Mouse (Mus musculus): ENCODE data around the gene Osbpl7. TPM values are rescaled to one million over a fixed set of nuclear protein-coding genes. Genes with fewer than 3 reads are reported as not detected.
A peak's percentile ranks its signal among the peaks of the same experiment; 100 is the strongest.

The Osbpl7 gene
- polyA plus RNA-seq, 1 experiment from 2014 or later: 5.0 TPM

DNA sequence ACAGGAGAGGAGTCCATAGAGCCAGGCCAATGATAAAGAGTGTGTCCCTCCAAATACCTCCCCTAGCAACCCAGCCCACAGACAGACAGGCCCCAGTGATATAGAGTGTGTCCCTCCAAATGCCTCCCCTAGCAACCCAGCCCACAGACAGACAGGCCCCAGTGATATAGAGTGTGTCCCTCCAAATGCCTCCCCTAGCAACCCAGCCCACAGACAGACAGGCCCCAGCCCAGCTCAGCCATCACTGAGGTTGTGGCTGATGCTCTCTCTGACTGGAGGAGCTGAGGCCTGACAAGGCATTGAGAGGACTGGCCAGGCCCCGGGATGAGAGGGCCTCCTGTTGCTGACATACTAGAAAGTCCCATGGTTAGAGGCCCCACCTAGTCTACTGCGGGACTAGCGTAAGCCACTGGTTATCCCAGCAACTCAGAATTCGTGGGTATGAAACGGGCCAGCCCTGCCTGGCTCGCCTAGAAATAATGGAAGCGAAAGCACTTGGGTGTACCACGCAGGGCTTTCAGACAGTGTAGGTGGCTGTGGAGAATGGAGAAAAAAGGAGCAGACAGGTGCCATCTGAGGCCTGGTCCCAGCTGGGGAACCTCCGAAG is 62.2 kb downstream of the Osbpl7 start:
- Histone ChIP-seq H3K27ac (replicated peaks; ENCODE audit: low read depth, low read length) (no peak overlapping the region), H3K36me3 (ENCODE audit: control insufficient read depth, insufficient read depth, low read length) (no peaks in the 10 kb centered on the region), H3K4me1 (ENCODE audit: control insufficient read depth, insufficient read depth, low read length) (peaks cover 5% of the 10 kb centered on the region; the same call in 1 of the 2 replicates), H3K9me3 (ENCODE audit: control insufficient read depth, low read length) (no peaks in the 10 kb centered on the region), H3K4me2 (ENCODE audit: low read depth, low read length) (no peak overlapping the region), H3K4me3 (ENCODE audit: low read depth, low read length) (no peak overlapping the region), H3K9ac (ENCODE audit: low read depth, low read length) (no peak overlapping the region), H3K27me3 (replicated peaks; ENCODE audit: control insufficient read depth, insufficient read depth, low read length) (peaks cover 53% of the 10 kb centered on the region)
- no peak for DNase-seq (ENCODE audit: low spot score)
- WGBS: 86% methylated on average over 9 of the region's 9 CpGs
- ATAC-seq (ENCODE audit: low read depth): no peak

GRCm38 (mm10) chr11:97114671-97115601 is 64.5 kb downstream of the Osbpl7 start, which contains the start of gene Tbx21:
Tbx21 (minus strand) TSS chr11:97115331.
- Histone ChIP-seq H3K9me3 (ENCODE audit: control insufficient read depth, low read length) (no peaks in the 10 kb centered on the region), H3K27ac (replicated peaks; ENCODE audit: low read depth, low read length) (no peak within 1 kb of the TSS), H3K27me3 (replicated peaks; ENCODE audit: control insufficient read depth, insufficient read depth, low read length) (peaks cover 64% of the 10 kb centered on the region), H3K4me1 (ENCODE audit: control insufficient read depth, insufficient read depth, low read length) (peaks cover 5% of the 10 kb centered on the region; the same call in 1 of the 2 replicates), H3K4me3 (ENCODE audit: low read depth, low read length) (peak within 1 kb of the TSS; percentile 45), H3K4me2 (ENCODE audit: low read depth, low read length) (peak within 1 kb of the TSS; percentile 73), H3K9ac (ENCODE audit: low read depth, low read length) (peak within 1 kb of the TSS; percentile 49), H3K36me3 (ENCODE audit: control insufficient read depth, insufficient read depth, low read length) (no peaks in the 10 kb centered on the region)
- under 1% methylated on average over 51 of the region's 87 CpGs for WGBS
- no peak for ATAC-seq (ENCODE audit: low read depth)
- DNase-seq (ENCODE audit: low spot score): peak; percentile 22

- Histone ChIP-seq H3K4me1 (ENCODE audit: control insufficient read depth, insufficient read depth, low read length) (peaks cover 8% of the 10 kb centered on the region; the same call in 1 of the 2 replicates), H3K9me3 (ENCODE audit: control insufficient read depth, low read length) (no peaks in the 10 kb centered on the region), H3K4me3 (ENCODE audit: low read depth, low read length) (peak overlapping the region; percentile 45), H3K27me3 (replicated peaks; ENCODE audit: control insufficient read depth, insufficient read depth, low read length) (peaks cover 64% of the 10 kb centered on the region), H3K36me3 (ENCODE audit: control insufficient read depth, insufficient read depth, low read length) (no peaks in the 10 kb centered on the region), H3K27ac (replicated peaks; ENCODE audit: low read depth, low read length) (no peak overlapping the region), H3K9ac (ENCODE audit: low read depth, low read length) (no peak overlapping the region), H3K4me2 (ENCODE audit: low read depth, low read length) (peak overlapping the region; percentile 73)
- WGBS: 5% methylated on average over 11 of the region's 11 CpGs
- DNase-seq (ENCODE audit: low spot score) (no peak), ATAC-seq (ENCODE audit: low read depth) (no peak)
These were observed 65.4 kb downstream of the Osbpl7 start for GRCm38 (mm10) chr11:97115797-97116196.

Small RNA genes within 50 kb of the gene (microRNA-seq; reads per million reads assigned to microRNA genes)
- gene Mir8103 (ENCODE audit: borderline number of aligned reads): 0.50 reads per million

Other genes with a start within 250 kb of the Osbpl7 start
- gene Nfe2l1, start 220.7 kb upstream of the Osbpl7 start, polyA plus RNA-seq (2014; fragmentation: Nextera tagmentation; extraction: Ambion mirVana): 54.6 and 56.0 TPM in 2 replicates
- gene Copz2, start 200.8 kb upstream of the Osbpl7 start, polyA plus RNA-seq (2014; fragmentation: Nextera tagmentation; extraction: Ambion mirVana): 228 and 237 TPM in 2 replicates
- gene Cdk5rap3, start 134.1 kb upstream of the Osbpl7 start, polyA plus RNA-seq (2014; fragmentation: Nextera tagmentation; extraction: Ambion mirVana): 65.5 and 83.4 TPM in 2 replicates
- gene Prr15l, start 122.5 kb upstream of the Osbpl7 start, polyA plus RNA-seq (2014; fragmentation: Nextera tagmentation; extraction: Ambion mirVana): 3.1 and 4.7 TPM in 2 replicates
- 26.8 and 27.4 TPM in 2 replicates for gene Pnpo, start 106.6 kb upstream of the Osbpl7 start, polyA plus RNA-seq (2014; fragmentation: Nextera tagmentation; extraction: Ambion mirVana)
- 15.2 and 16.2 TPM in 2 replicates for gene Sp2, start 67.7 kb upstream of the Osbpl7 start, polyA plus RNA-seq (2014; fragmentation: Nextera tagmentation; extraction: Ambion mirVana)
- gene Sp6, start 37.2 kb upstream of the Osbpl7 start, polyA plus RNA-seq (2014; fragmentation: Nextera tagmentation; extraction: Ambion mirVana): 2.1 and 2.9 TPM in 2 replicates
- gene Scrn2, start 20.7 kb upstream of the Osbpl7 start, polyA plus RNA-seq (2014; fragmentation: Nextera tagmentation; extraction: Ambion mirVana): 14.7 and 16.1 TPM in 2 replicates
- gene Lrrc46, start 9.2 kb upstream of the Osbpl7 start, polyA plus RNA-seq (2014; fragmentation: Nextera tagmentation; extraction: Ambion mirVana): 2.5 and 7.3 TPM in 2 replicates
- 68.9 and 78.1 TPM in 2 replicates for gene Mrpl10, start 9.1 kb upstream of the Osbpl7 start, polyA plus RNA-seq (2014; fragmentation: Nextera tagmentation; extraction: Ambion mirVana)
- gene Tbx21, start 64.7 kb downstream of the Osbpl7 start, polyA plus RNA-seq (2014; fragmentation: Nextera tagmentation; extraction: Ambion mirVana): 0.13 and 0.26 TPM in 2 replicates
- 7.6 TPM in 2 replicates for gene Tbkbp1, start 100.9 kb downstream of the Osbpl7 start, polyA plus RNA-seq (2014; fragmentation: Nextera tagmentation; extraction: Ambion mirVana)
- 59.8 and 66.0 TPM in 2 replicates for gene Kpnb1, start 137.3 kb downstream of the Osbpl7 start, polyA plus RNA-seq (2014; fragmentation: Nextera tagmentation; extraction: Ambion mirVana)
- 72.5 and 76.8 TPM in 2 replicates for gene Npepps, start 230.0 kb downstream of the Osbpl7 start, polyA plus RNA-seq (2014; fragmentation: Nextera tagmentation; extraction: Ambion mirVana)

All from embryonic facial prominence, embryonic 14.5 days (tissue).